Mouse (Mus musculus): ENCODE results near the gene Ganc. TPM values are rescaled to one million over a fixed set of nuclear protein-coding genes. Genes with fewer than 3 reads are reported as not detected.

The Ganc gene
- polyA plus RNA-seq, 1 experiment from 2014 or later = 10.8 TPM

GRCm38 (mm10) chr2:120392406-120392805, 11.3 kb upstream of the Ganc start:
- Histone ChIP-seq H3K4me3 (ENCODE audit: low read length) (no peak overlapping the region), H3K4me2 (replicated peaks; ENCODE audit: low read depth, low read length) (no peak overlapping the region), H3K4me1 (ENCODE audit: control insufficient read depth, insufficient read depth, low read length) (no peaks in the 10 kb centered on the region), H3K27ac (ENCODE audit: low read depth, low read length) (no peak overlapping the region), H3K9me3 (ENCODE audit: control insufficient read depth, low read length) (no peaks in the 10 kb centered on the region), H3K9ac (ENCODE audit: low read depth, low read length) (no peak overlapping the region), H3K36me3 (ENCODE audit: control insufficient read depth, insufficient read depth, low read length) (peaks cover 79% of the 10 kb centered on the region), H3K27me3 (ENCODE audit: control insufficient read depth, insufficient read depth, low read length) (no peaks in the 10 kb centered on the region)
- no peak for ATAC-seq (ENCODE audit: low FRiP score, low TSS enrichment)

- Histone ChIP-seq H3K4me1 (ENCODE audit: control insufficient read depth, insufficient read depth, low read length) (peaks cover 3% of the 10 kb centered on the region; the same call in 1 of the 2 replicates), H3K4me2 (replicated peaks; ENCODE audit: low read depth, low read length) (no peak overlapping the region), H3K27ac (ENCODE audit: low read depth, low read length) (no peak overlapping the region), H3K27me3 (ENCODE audit: control insufficient read depth, insufficient read depth, low read length) (no peaks in the 10 kb centered on the region), H3K9me3 (ENCODE audit: control insufficient read depth, low read length) (no peaks in the 10 kb centered on the region), H3K9ac (ENCODE audit: low read depth, low read length) (no peak overlapping the region), H3K36me3 (ENCODE audit: control insufficient read depth, insufficient read depth, low read length) (peaks cover 48% of the 10 kb centered on the region), H3K4me3 (ENCODE audit: low read length) (no peak overlapping the region)
- no peak for ATAC-seq (ENCODE audit: low FRiP score, low TSS enrichment)
- WGBS = 81% methylated on average over 1 of the region's 1 CpGs
These were observed 5.7 kb upstream of the Ganc start for GRCm38 (mm10) chr2:120397951-120398350.

GRCm38 (mm10) chr2:120402813-120403212, 883 bp upstream of the Ganc start:
- no peak overlapping the region for H3K27ac ChIP-seq (ENCODE audit: low read depth, low read length)
- H3K36me3 ChIP-seq (ENCODE audit: control insufficient read depth, insufficient read depth, low read length) = peaks cover 8% of the 10 kb centered on the region; the same call in 1 of the 2 replicates
- no peaks in the 10 kb centered on the region for H3K27me3 ChIP-seq (ENCODE audit: control insufficient read depth, insufficient read depth, low read length)
- H3K4me3 ChIP-seq (ENCODE audit: low read length) = peak overlapping the region; percentile 93
- peak overlapping the region; percentile 76; the same call in 1 of the 2 replicates for H3K9ac ChIP-seq (ENCODE audit: low read depth, low read length)
- H3K4me1 ChIP-seq (ENCODE audit: control insufficient read depth, insufficient read depth, low read length) = peaks cover 5% of the 10 kb centered on the region; the same call in 1 of the 2 replicates
- no peaks in the 10 kb centered on the region for H3K9me3 ChIP-seq (ENCODE audit: control insufficient read depth, low read length)
- WGBS = 33% methylated on average over 3 of the region's 3 CpGs
- no peak for ATAC-seq (ENCODE audit: low FRiP score, low TSS enrichment)
- H3K4me2 ChIP-seq (replicated peaks; ENCODE audit: low read depth, low read length) = peak overlapping the region; percentile 60

- Histone ChIP-seq H3K36me3 (ENCODE audit: control insufficient read depth, insufficient read depth, low read length) (peaks cover 8% of the 10 kb centered on the region; the same call in 1 of the 2 replicates), H3K4me1 (ENCODE audit: control insufficient read depth, insufficient read depth, low read length) (peaks cover 5% of the 10 kb centered on the region; the same call in 1 of the 2 replicates), H3K27ac (ENCODE audit: low read depth, low read length) (peak within 1 kb of the TSS; percentile 98), H3K4me2 (replicated peaks; ENCODE audit: low read depth, low read length) (peak within 1 kb of the TSS; percentile 85), H3K4me3 (ENCODE audit: low read length) (peak within 1 kb of the TSS; percentile 93), H3K27me3 (ENCODE audit: control insufficient read depth, insufficient read depth, low read length) (no peaks in the 10 kb centered on the region), H3K9ac (ENCODE audit: low read depth, low read length) (peak within 1 kb of the TSS; percentile 76), H3K9me3 (ENCODE audit: control insufficient read depth, low read length) (peaks cover 2% of the 10 kb centered on the region; the same call in 1 of the 2 replicates)
- ATAC-seq (ENCODE audit: low FRiP score, low TSS enrichment) = peak; percentile 99
- WGBS = under 1% methylated on average over 34 of the region's 34 CpGs
These were observed 508 bp downstream of the Ganc start, which contains the start of gene Tmem87a for GRCm38 (mm10) chr2:120403986-120404822. Gene Tmem87a (minus strand): TSS chr2:120404113.

- Histone ChIP-seq H3K4me3 (ENCODE audit: low read length) (peak overlapping the region; percentile 93), H3K9ac (ENCODE audit: low read depth, low read length) (peak overlapping the region; percentile 76; the same call in 1 of the 2 replicates), H3K36me3 (ENCODE audit: control insufficient read depth, insufficient read depth, low read length) (peaks cover 8% of the 10 kb centered on the region; the same call in 1 of the 2 replicates), H3K27ac (ENCODE audit: low read depth, low read length) (peak overlapping the region; percentile 98), H3K27me3 (ENCODE audit: control insufficient read depth, insufficient read depth, low read length) (no peaks in the 10 kb centered on the region), H3K4me2 (replicated peaks; ENCODE audit: low read depth, low read length) (peak overlapping the region; percentile 85), H3K9me3 (ENCODE audit: control insufficient read depth, low read length) (peaks cover 3% of the 10 kb centered on the region; the same call in 1 of the 2 replicates), H3K4me1 (ENCODE audit: control insufficient read depth, insufficient read depth, low read length) (peaks cover 5% of the 10 kb centered on the region; the same call in 1 of the 2 replicates)
- no peak for ATAC-seq (ENCODE audit: low FRiP score, low TSS enrichment)
- 16% methylated on average over 14 of the region's 14 CpGs for WGBS
These were observed 1.4 kb downstream of the Ganc start for GRCm38 (mm10) chr2:120404823-120405765.

GRCm38 (mm10) chr2:120411096-120411628, 7.5 kb downstream of the Ganc start:
- Histone ChIP-seq H3K27me3 (ENCODE audit: control insufficient read depth, insufficient read depth, low read length) (no peaks in the 10 kb centered on the region), H3K27ac (ENCODE audit: low read depth, low read length) (no peak overlapping the region), H3K9ac (ENCODE audit: low read depth, low read length) (no peak overlapping the region), H3K36me3 (ENCODE audit: control insufficient read depth, insufficient read depth, low read length) (no peaks in the 10 kb centered on the region), H3K4me1 (ENCODE audit: control insufficient read depth, insufficient read depth, low read length) (no peaks in the 10 kb centered on the region), H3K4me2 (replicated peaks; ENCODE audit: low read depth, low read length) (no peak overlapping the region), H3K9me3 (ENCODE audit: control insufficient read depth, low read length) (peaks cover 3% of the 10 kb centered on the region; the same call in 1 of the 2 replicates), H3K4me3 (ENCODE audit: low read length) (no peak overlapping the region)
- ATAC-seq (ENCODE audit: low FRiP score, low TSS enrichment) = no peak
- WGBS = 93% methylated on average over 3 of the region's 3 CpGs

GRCm38 (mm10) chr2:120414113-120414512, 10.4 kb downstream of the Ganc start:
- Histone ChIP-seq H3K4me3 (ENCODE audit: low read length) (no peak overlapping the region), H3K9me3 (ENCODE audit: control insufficient read depth, low read length) (peaks cover 2% of the 10 kb centered on the region; the same call in 1 of the 2 replicates), H3K27ac (ENCODE audit: low read depth, low read length) (no peak overlapping the region), H3K4me2 (replicated peaks; ENCODE audit: low read depth, low read length) (no peak overlapping the region), H3K36me3 (ENCODE audit: control insufficient read depth, insufficient read depth, low read length) (no peaks in the 10 kb centered on the region), H3K27me3 (ENCODE audit: control insufficient read depth, insufficient read depth, low read length) (no peaks in the 10 kb centered on the region), H3K9ac (ENCODE audit: low read depth, low read length) (no peak overlapping the region), H3K4me1 (ENCODE audit: control insufficient read depth, insufficient read depth, low read length) (no peaks in the 10 kb centered on the region)
- no peak for ATAC-seq (ENCODE audit: low FRiP score, low TSS enrichment)

GRCm38 (mm10) chr2:120414738-120415414, 11.2 kb downstream of the Ganc start:
- Histone ChIP-seq H3K27me3 (ENCODE audit: control insufficient read depth, insufficient read depth, low read length) (no peaks in the 10 kb centered on the region), H3K27ac (ENCODE audit: low read depth, low read length) (no peak overlapping the region), H3K4me2 (replicated peaks; ENCODE audit: low read depth, low read length) (no peak overlapping the region), H3K9me3 (ENCODE audit: control insufficient read depth, low read length) (no peaks in the 10 kb centered on the region), H3K4me1 (ENCODE audit: control insufficient read depth, insufficient read depth, low read length) (no peaks in the 10 kb centered on the region), H3K4me3 (ENCODE audit: low read length) (no peak overlapping the region), H3K9ac (ENCODE audit: low read depth, low read length) (no peak overlapping the region), H3K36me3 (ENCODE audit: control insufficient read depth, insufficient read depth, low read length) (no peaks in the 10 kb centered on the region)
- ATAC-seq (ENCODE audit: low FRiP score, low TSS enrichment) = no peak
- 55% methylated on average over 1 of the region's 1 CpGs for whole genome bisulfite sequencing
